Mouse (Mus musculus): ENCODE results near the gene Slc38a6.

Gene Slc38a6

DNA sequence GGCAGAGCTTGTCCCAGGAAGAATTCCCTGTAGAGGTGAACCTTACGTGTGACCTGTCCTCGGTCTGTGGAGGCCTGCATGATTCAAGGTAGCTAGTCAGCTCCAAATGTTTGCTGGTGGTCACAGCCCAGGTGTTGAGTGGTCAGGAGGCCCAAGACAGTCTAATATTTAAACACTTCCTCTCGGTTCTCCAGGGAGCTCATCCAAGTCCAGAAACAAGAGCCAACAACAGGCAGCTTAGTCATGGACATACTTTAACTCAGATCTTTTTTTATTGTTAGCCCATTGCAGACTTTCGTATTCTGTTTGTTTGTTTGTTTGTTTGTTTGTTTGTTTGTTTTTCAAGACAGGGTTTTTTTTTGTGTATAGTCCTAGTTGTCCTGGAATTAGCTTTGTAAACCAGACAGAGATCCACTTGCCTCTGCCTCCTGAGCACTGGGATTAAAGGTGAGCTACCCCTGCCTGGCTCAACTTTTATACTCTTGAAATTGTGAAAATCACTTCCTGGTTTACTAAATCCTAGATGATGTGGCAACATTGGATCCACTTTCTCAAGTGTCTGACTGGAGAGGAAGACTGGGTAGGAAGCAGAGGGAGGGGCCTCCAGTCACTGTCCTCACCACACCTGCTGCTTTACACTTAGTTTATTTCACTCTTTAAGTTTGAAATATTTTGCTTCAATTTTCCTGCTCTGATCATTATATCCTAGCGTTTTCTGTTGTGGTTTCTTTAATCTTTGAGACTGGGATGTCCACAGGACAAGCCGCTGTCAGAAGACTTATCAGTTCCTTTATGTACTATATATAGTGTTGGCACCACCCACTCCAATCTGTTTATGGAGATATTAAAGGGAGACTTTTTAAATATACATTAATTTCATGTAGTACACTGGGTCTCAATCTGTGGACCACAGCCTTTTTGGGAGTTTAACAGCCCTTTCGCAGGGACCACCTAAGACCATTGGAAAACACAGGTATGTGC is 31.4 kb downstream of the Slc38a6 start:
- no peak for DNase-seq (ENCODE audit: low read depth, low spot score)

- no peak for DNase-seq (ENCODE audit: low read depth, low spot score)
Observed at GRCm38 (mm10) chr12:73324180-73324586, 37.6 kb downstream of the Slc38a6 start.

GRCm38 (mm10) chr12:73324742-73325141 is 38.2 kb downstream of the Slc38a6 start:
- DNase-seq (ENCODE audit: low read depth, low spot score) = no peak

DNA sequence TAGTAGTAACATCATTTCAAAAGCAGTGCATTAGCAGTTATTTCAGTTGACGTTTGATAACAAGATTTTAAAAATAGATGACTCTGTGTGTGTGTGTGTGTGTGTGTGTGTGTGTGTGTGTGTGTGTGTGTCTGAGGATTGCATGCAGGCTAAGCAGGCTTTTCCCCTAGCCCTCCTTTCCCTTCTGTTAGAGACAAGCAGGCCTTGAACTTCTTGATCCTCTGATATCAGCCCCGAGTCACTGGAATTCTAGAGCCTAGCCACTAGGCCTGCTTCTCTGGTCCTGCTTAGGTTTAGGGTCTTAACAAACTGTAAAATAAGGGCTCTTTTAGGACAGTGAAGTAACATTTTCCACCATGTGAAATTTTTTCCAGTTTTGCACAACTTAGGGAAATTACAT is 38.6 kb downstream of the Slc38a6 start:
- DNase-seq (ENCODE audit: low read depth, low spot score) = no peak

DNA sequence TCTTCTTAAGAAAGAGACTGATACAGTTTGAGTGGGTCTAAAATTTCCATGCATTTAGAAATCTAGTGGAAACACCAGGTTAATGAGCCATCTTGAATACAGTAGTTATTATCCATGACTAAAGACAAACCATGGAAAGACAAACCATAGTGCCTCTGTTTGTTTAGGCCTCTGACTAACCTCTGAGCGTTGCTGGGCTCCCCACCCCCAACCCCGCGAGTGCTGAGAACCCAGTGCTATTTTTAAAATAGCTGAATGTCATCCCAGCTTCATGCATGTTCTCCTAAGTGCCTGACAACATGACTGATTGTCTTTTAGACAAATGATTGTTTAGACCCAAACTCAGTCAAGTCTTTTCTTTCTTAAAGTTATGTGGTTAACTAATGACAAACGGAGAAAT is 39.0 kb downstream of the Slc38a6 start:
- no peak for DNase-seq (ENCODE audit: low read depth, low spot score)

GRCm38 (mm10) chr12:73327381-73327780 is 40.8 kb downstream of the Slc38a6 start:
- DNase-seq (ENCODE audit: low read depth, low spot score) = no peak

DNA sequence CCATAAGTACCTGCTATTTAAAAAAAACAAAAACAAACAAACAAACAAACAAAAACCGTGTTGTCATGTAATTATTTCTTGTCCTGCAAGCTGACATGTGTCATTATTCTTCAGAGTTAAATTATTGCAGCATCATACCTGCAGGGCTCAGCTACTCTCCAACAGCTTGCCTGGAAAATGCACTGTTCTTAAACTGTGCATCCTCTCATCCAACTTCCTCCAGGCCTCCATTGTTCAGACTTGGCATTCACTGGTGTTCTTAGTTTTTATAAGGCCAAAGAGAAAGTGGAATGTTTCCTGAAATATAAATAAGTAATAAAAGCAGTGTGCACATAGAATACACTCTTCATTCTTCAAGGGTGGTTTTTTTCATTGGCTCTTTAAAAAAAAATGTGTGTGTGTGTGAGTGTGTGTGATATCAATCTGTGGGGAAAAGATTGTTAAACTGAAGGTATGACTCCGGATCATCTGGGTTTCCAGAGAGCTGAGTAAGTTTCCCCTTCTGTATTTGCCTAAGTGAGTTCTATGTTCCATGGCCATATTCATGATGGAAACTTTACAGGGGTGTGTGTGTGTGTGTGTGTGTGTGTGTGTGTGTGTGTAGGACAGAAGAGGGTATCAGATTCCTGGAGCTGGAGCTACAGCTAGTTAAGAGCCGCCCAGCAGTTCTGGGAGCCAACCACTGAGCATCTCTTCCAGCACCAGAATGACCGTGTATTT is 42.0 kb downstream of the Slc38a6 start:
- DNase-seq (ENCODE audit: low read depth, low spot score) = no peak

GRCm38 (mm10) chr12:73330236-73330635 is 43.7 kb downstream of the Slc38a6 start:
- no peak for DNase-seq (ENCODE audit: low read depth, low spot score)

DNA sequence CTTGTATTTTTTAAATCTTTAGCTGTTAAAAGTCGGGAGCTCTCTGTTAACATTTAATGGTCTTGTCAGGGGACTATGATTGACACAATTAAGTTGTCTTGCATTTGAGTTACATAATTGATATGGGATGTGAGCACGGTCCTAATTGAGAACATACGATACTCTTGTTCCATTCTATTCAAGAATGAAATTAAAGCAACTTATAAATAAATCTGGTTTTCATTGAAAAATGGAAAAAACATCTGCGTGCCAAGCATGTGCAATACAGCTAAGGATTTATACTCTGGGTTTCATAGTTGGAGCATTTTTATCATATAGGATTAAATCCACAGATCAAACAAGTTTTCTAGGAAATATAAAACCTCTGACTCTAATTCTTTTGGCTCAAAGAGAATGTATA is 46.1 kb downstream of the Slc38a6 start:
- DNase-seq (ENCODE audit: low read depth, low spot score) = no peak

DNA sequence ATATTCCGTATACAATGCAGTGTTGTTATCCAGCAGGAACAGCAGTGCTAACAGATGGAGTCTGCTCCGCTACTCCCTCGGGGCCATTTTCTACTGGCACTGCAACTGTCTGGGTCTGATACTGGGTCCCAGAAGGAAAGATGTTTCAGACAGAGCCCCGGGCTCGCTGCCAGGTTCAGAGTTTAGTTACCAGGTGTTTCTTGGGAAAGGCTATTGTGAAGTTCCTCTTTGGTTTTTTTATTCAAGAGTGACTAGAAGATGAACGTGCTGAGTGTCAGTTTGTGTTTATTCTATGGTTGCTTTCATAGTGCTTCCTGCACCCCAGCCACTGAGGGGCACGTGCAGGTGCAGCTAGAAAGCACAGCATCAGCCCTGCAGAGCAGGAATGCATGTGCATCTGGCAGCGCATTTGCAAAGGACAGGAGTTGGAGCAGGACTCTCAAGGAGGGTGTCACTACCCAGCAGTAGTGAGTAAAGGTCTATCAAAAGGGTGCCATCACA is 47.5 kb downstream of the Slc38a6 start:
- DNase-seq (ENCODE audit: low read depth, low spot score) = no peak

DNA sequence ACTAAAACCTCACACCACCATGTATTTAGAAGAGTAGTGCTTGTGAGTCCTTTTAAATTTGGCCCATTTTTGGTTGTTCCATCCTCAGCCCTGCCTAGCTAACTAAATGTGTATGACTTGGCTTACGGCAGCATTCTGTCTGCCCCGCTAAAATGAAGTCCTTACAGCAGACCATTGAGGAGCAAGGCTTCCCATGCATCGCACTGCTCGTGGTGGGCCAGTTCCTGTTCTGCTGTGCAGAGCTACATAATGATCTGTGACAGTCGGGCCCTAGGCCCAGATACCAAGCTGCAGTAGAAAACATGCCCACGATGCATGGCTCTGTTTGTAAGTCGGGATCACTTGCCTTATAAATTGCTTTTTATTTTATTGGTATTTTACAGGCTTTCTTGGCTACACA is 50.5 kb downstream of the Slc38a6 start:
- DNase-seq (ENCODE audit: low read depth, low spot score) = no peak

DNA sequence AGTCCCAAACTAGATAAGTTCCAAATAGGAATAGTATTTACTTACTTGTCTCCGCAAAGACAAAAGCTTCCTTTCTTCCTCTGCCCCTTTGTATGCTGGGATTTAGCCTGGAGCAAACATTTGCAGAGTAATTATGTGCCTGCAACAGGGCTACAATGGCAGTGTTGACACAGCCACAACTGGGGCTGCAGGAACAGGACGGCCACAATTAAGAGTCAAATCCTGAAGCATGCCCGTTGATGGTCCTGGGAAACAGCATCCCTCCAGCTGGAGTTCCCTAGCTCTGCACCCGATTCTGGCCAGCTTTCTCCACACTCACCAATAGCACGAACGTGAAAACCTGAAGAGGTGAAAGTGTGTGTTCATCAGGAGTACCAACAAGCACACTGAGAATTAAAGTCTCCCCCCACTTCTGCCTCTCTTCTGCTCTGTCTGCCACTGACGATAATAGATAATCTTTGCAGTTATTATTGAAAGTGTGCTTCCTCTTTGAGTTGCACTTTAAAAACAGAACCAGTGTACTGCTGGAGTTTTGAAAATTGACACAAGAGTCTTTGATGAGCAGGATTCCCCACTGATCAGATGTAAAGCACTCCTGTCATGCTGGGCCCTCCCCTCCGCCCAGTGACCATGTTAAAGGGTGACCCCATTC is 54.2 kb downstream of the Slc38a6 start:
- no peak for DNase-seq (ENCODE audit: low read depth, low spot score)

- DNase-seq (ENCODE audit: low read depth, low spot score) = no peak
Observed at GRCm38 (mm10) chr12:73341703-73342663, 55.4 kb downstream of the Slc38a6 start.

DNA sequence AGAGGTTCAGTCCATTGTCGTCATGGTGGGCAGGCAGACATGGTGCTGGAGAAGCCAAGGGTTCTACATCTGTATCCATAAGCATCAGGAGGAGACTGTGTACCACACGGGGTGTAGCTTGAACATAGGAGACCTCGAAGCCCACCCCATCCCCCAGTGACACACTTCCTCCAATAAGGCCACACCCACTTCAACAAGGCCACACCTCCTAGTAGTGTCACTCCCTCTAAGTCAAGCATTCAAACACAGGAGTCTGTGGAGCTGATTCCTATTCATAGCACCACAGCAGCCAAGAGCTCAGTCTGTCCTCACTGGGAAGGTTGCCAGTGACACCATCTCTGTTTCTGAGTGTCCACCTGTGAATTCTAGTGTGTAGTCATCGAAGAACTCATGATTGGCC is 57.7 kb downstream of the Slc38a6 start:
- DNase-seq (ENCODE audit: low read depth, low spot score) = no peak

- DNase-seq (ENCODE audit: low read depth, low spot score) = no peak
Observed at GRCm38 (mm10) chr12:73345157-73345556, 58.6 kb downstream of the Slc38a6 start.

DNA sequence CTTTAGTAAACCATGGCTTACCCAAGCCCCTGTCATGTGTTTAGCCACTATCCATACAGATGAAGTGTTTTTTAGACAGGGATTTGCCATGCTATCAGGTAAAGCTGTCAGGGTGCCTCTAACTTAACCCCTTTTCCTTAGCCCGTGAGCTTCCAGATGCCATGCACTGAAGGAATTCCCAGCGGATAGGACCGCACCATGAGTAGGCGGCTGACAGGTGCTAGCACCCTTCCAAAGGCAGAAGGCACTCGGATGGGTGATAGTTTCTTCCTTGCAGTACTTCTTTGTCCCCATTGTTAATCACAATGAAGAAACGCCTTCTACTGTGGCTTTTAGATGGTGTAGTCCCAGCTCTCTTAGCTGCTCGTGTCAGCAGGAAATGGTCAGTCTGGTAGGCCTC is 60.6 kb downstream of the Slc38a6 start:
- DNase-seq (ENCODE audit: low read depth, low spot score) = no peak

DNA sequence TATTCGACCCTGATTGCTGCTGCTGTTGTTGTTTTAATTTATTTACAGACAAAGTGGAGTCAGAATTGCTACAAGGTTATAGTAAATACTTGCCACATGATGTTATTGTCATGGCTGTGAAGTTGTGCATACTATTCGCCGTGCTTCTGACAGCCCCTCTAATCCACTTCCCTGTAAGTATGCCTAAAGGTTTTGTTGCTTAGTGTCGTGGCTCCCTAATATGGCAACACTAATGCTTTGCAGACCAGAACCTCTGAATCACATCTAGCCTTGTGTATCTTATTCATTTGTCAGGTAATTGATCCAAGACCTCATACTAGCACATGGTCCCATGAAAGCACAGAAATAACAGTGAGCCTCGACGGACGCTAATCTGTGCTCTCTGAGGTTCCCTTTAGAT is 63.9 kb downstream of the Slc38a6 start:
- no peak for DNase-seq (ENCODE audit: low read depth, low spot score)

- DNase-seq (ENCODE audit: low read depth, low spot score) = no peak
Observed at GRCm38 (mm10) chr12:73350982-73351381, 64.4 kb downstream of the Slc38a6 start.

DNA sequence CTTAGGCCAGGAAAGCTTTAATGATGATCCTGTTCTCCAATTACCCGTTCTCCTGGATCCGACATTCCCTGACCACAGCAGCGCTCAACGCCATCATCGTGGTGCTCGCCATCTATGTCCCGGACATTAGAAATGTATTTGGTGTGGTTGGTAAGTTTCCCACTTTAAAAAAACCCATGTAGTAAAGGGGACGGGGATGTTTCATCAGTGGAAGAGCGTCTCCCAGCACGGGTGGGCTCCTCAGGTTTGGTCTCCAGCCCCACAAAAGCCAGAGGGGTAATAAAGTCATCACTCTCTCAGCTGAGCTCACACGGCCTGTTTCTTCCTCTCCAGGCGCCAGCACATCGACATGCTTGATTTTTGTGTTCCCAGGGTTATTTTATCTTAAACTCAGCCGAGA is 65.2 kb downstream of the Slc38a6 start:
- DNase-seq (ENCODE audit: low read depth, low spot score) = no peak

- DNase-seq (ENCODE audit: low read depth, low spot score) = no peak
Observed at GRCm38 (mm10) chr12:73353362-73353761, 66.8 kb downstream of the Slc38a6 start.

DNA sequence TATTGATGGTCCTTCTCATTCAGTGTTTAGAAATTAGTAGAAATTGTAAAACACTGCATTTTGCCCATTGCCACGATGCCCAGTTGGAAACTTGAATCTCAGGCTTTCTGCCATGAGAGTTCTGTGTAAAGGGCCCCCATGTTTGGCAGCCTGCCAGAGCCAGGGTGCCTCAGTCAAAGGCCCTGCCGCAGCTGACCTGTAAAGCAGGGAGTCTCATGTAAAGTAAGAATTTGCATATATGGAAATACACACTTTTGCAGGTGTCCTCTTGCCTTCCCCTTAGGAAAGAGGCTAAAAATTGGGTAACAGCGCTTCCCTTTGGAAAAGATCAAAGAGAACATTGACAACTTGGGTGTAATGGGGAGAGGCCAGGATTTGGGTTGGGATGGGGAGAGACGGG is 67.9 kb downstream of the Slc38a6 start:
- DNase-seq (ENCODE audit: low read depth, low spot score) = no peak

All from brain, embryonic 18.5 days (tissue).